Mouse (Mus musculus) embryonic facial prominence, embryonic 13.5 days (tissue): ENCODE measurements around the gene Arhgap44. TPM values are rescaled to one million over a fixed set of nuclear protein-coding genes. Genes with fewer than 3 reads are reported as not detected.

ENCODE experiments used
- ATAC-seq: fragments of 200-750 bp; cut with Nextera tagmentation; 2 replicates; pipeline ENCODE4 v1.8.0; 2017; ENCODE audit warnings: low read depth; ENCODE audit not compliant: insufficient number of reproducible peaks, insufficient read depth, low FRiP score, low TSS enrichment
- H3K27ac ChIP-seq: fragments of 300-500 bp; sonication (generic); 2 replicates; pipeline ENCODE4 v1.5.1; 2015; ENCODE audit warnings: moderate library complexity, mild to moderate bottlenecking, inconsistent platforms
- H3K27me3 ChIP-seq: fragments of 300-500 bp; sonication (generic); 2 replicates; pipeline ENCODE4 v1.6.1; 2015; ENCODE audit warnings: mild to moderate bottlenecking, inconsistent platforms
- H3K36me3 ChIP-seq: fragments of 300-500 bp; sonication (generic); 2 replicates; pipeline ENCODE4 v1.6.1; 2015; ENCODE audit warnings: mild to moderate bottlenecking, inconsistent platforms
- H3K4me1 ChIP-seq: fragments of 300-500 bp; sonication (generic); 2 replicates; pipeline ENCODE4 v1.6.1; 2015; ENCODE audit warnings: inconsistent platforms
- H3K4me2 ChIP-seq: fragments of 300-500 bp; sonication (generic); 2 replicates; pipeline ENCODE4 v1.6.1; 2015; ENCODE audit warnings: moderate library complexity, mild to moderate bottlenecking, inconsistent platforms
- H3K4me3 ChIP-seq: fragments of 300-500 bp; sonication (generic); 2 replicates; pipeline ENCODE4 v1.5.1; 2015; ENCODE audit warnings: mild to moderate bottlenecking, inconsistent platforms
- H3K9ac ChIP-seq: fragments of 300-500 bp; sonication (generic); 2 replicates; pipeline ENCODE4 v1.6.1; 2015; ENCODE audit warnings: mild to moderate bottlenecking, inconsistent platforms
- H3K9me3 ChIP-seq: fragments of 300-500 bp; sonication (generic); 2 replicates; pipeline ENCODE4 v1.6.1; 2016; ENCODE audit warnings: inconsistent platforms
- WGBS: fragments of 180-500 bp; shearing (Covaris S2); methylation state at CpG from one replicate; pipeline ENCODE4 v1.1.7; 2015; ENCODE audit warnings: mixed read lengths; 5-methylcytosine and 5-hydroxymethylcytosine counted together
- polyA plus RNA-seq: library from polyadenylated mRNA; unstranded; fragments of >200 nt; fragmentation: Nextera tagmentation; extraction: Ambion mirVana; gene quantifications from 2 replicates; pipeline ENCODE4 v1.2.1, GENCODE M21; 2015

The Arhgap44 gene
- polyA plus RNA-seq, 1 experiment from 2014 or later: 5.0 TPM

DNA sequence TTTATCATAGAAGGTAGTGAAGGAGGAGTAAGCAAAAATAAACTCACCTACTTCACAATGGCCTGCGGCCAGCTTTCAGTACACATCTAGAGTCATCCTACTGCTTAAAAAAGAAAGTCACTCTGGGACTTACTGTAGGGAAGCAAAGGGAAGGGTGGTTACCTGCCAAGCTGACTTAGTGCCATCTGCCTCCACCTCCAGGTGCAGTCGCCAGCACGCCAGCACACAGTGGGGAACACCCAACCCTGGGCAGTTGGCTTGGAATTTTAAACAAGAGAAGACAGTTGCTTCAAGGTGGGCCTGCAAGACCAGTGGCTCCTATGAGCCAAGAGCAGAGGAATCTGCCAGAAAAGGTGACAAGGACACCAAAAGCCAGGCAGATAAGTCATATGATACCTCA lies 58.7 kb downstream of the Arhgap44 start:
- H3K4me2 ChIP-seq: no peak overlapping the region
- H3K4me1 ChIP-seq: no peaks in the 10 kb centered on the region
- H3K9me3 ChIP-seq: no peaks in the 10 kb centered on the region
- H3K4me3 ChIP-seq: no peak overlapping the region
- H3K9ac ChIP-seq: no peak overlapping the region
- no peaks in the 10 kb centered on the region for H3K36me3 ChIP-seq
- ATAC-seq: no peak
- H3K27ac ChIP-seq: no peak overlapping the region
- WGBS: 87% methylated on average over 3 of the region's 3 CpGs
- H3K27me3 ChIP-seq: no peaks in the 10 kb centered on the region

DNA sequence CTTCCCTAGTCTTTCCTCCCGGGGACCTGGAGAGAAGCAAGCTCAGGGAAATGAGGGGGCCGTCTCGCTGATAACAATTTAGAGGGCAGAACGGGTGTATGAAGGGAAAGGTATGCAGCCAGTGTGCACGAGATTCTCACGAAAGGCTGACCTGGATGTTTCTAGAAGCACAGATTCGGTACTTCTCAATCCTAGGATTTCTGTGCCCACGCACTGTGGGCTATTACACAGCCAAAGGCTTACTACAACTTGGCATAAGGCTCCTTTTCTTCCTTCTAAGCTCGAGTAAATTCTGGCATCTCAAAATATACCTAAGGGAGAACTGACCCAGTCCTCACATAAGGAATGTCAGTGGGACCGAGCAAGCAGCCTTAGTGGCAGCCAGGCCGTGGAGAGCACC lies 61.6 kb downstream of the Arhgap44 start:
- Histone ChIP-seq H3K9me3 (no peaks in the 10 kb centered on the region), H3K4me1 (no peaks in the 10 kb centered on the region), H3K27ac (no peak overlapping the region), H3K27me3 (no peaks in the 10 kb centered on the region), H3K4me3 (no peak overlapping the region), H3K36me3 (no peaks in the 10 kb centered on the region), H3K9ac (no peak overlapping the region), H3K4me2 (no peak overlapping the region)
- no peak for ATAC-seq
- 68% methylated on average over 11 of the region's 11 CpGs for WGBS

DNA sequence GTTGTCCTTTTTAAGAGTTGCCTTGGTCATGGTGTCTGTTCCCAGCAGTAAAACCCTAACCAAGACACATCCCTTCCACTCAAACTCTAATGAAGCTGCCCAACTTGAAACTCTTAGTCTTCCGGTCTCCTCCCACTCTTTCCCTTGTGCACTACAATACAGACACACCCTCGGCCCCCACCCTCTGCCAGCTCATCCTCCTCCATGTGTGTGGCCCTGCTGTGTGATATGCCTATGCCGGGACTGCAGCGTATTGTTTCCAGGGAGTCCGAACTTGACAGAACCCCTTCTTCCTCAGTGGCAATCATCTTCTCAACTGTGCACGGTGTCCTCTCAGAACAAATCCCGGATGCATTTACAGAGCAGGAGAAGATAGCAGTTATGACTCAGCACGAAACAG lies 62.7 kb downstream of the Arhgap44 start:
- ATAC-seq: no peak
- H3K9ac ChIP-seq: no peak overlapping the region
- 89% methylated on average over 8 of the region's 8 CpGs for WGBS
- H3K27me3 ChIP-seq: no peaks in the 10 kb centered on the region
- no peaks in the 10 kb centered on the region for H3K36me3 ChIP-seq
- H3K4me3 ChIP-seq: no peak overlapping the region
- no peak overlapping the region for H3K27ac ChIP-seq
- no peak overlapping the region for H3K4me2 ChIP-seq
- H3K4me1 ChIP-seq: no peaks in the 10 kb centered on the region
- no peaks in the 10 kb centered on the region for H3K9me3 ChIP-seq

DNA sequence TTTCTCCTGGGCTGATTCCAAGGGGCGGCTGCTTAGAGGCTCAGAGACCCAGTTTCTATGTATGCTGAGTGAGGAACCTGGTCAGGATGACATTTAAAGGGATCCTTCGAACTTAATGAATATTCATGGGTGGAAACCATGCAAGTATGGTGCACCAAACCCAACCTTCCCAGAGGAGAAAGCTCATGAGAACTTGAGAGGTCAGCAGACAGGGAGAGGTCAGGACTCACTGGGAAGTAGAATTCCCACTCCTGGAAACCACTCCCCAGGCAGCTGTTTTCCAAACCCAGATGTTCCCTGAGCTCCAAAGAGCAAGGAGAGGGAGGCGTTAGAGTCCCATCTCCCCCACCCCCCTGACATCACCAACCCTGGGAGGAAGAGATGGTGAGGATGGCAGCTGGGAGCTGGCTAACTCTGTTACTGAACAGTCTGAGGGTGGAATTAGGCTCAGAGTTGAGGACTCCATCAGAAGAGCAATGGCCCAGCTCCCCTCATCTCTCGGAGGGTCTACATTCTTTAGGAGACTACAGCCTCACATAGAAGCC lies 65.2 kb downstream of the Arhgap44 start:
- no peak overlapping the region for H3K27ac ChIP-seq
- no peak overlapping the region for H3K4me2 ChIP-seq
- ATAC-seq: no peak
- no peaks in the 10 kb centered on the region for H3K36me3 ChIP-seq
- no peak overlapping the region for H3K4me3 ChIP-seq
- H3K4me1 ChIP-seq: no peaks in the 10 kb centered on the region
- 78% methylated on average over 4 of the region's 4 CpGs for WGBS
- H3K9ac ChIP-seq: no peak overlapping the region
- H3K27me3 ChIP-seq: no peaks in the 10 kb centered on the region
- H3K9me3 ChIP-seq: no peaks in the 10 kb centered on the region

DNA sequence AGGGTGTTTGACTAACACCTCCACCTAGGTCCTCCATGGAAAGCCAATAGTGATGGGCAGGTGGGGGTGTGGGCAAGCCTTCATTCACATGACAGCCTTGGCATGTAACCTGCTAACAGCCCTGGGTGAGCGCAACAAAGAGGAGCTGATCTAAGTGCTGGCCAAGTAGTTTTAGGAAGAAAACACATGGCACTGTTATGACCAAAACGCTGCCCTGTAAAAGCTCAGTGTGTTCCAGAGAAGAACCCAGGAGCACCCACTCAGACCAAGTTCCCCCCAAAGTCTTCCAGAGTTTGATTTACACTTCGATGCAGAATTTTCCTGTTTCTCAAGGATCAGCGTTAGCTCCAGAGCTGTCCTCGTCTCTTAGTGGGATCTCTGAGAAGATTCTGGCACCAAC lies 65.9 kb downstream of the Arhgap44 start:
- Histone ChIP-seq H3K27me3 (no peaks in the 10 kb centered on the region), H3K36me3 (no peaks in the 10 kb centered on the region), H3K4me2 (no peak overlapping the region), H3K9me3 (no peaks in the 10 kb centered on the region), H3K27ac (no peak overlapping the region), H3K9ac (no peak overlapping the region), H3K4me3 (no peak overlapping the region), H3K4me1 (no peaks in the 10 kb centered on the region)
- no peak for ATAC-seq
- 95% methylated on average over 5 of the region's 5 CpGs for WGBS

DNA sequence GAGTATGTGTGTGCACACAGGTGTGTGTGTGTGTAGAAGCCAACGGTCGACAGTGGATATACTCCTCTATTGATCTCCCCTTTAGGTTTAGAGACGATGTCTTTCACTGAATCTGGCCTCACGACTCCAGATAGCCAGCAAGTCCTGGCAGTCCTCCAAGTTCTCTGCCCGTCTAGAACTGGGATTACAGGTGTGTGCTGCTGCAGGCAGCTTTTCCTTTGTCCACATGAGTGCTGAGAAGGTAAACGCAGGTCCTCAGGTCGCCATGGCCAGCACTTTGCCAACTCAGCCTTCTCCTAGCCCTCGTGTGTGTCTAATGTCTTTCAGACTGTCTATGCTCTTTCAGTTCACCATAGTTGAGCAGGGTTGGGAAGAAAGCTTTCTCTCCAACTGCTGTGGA lies 69.9 kb downstream of the Arhgap44 start:
- Histone ChIP-seq H3K27ac (no peak overlapping the region), H3K36me3 (no peaks in the 10 kb centered on the region), H3K27me3 (no peaks in the 10 kb centered on the region), H3K4me3 (no peak overlapping the region), H3K9me3 (no peaks in the 10 kb centered on the region), H3K9ac (no peak overlapping the region), H3K4me2 (no peak overlapping the region), H3K4me1 (no peaks in the 10 kb centered on the region)
- WGBS: 70% methylated on average over 8 of the region's 8 CpGs
- ATAC-seq: no peak

DNA sequence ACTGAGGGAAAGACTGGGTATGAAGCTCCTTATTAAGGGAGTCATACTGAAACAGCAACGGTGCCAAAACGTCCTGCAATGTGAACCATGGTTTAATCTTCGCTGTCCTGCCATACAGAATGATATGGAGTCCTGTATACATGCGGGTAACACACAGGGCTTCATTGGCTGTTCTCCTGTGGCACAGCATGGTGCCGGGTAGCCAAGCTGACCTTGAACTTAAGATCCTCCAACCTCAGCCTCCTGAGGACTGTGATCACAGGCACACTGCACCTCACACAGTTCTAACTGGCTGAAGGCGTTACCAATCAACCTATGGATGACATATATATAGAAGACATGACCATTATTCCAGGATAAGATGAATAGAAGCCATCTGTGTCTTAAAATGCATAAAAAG lies 72.4 kb downstream of the Arhgap44 start:
- no peak overlapping the region for H3K9ac ChIP-seq
- no peaks in the 10 kb centered on the region for H3K36me3 ChIP-seq
- no peak overlapping the region for H3K4me2 ChIP-seq
- H3K27ac ChIP-seq: no peak overlapping the region
- H3K4me1 ChIP-seq: no peaks in the 10 kb centered on the region
- H3K27me3 ChIP-seq: no peaks in the 10 kb centered on the region
- no peak for ATAC-seq
- H3K9me3 ChIP-seq: no peaks in the 10 kb centered on the region
- 92% methylated on average over 6 of the region's 6 CpGs for WGBS
- H3K4me3 ChIP-seq: no peak overlapping the region

DNA sequence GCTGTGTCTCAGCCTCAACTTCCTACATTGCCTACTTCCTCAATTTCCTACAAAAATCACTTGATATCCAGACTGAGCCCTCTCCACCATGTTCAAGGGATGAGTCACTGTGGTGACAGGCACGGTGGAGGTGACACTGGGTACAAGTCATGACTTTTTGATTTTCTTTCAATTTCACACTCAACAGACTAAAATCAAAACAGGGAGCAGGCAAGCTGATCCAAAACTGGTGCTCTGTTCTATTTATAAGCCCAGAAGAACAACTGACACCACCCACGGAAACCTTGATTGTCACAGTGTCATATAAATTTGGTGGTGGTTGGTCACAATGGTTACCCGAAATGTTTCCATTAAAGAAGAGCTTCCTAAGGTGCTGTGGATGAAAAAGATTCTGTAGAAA lies 72.8 kb downstream of the Arhgap44 start:
- Histone ChIP-seq H3K9ac (no peak overlapping the region), H3K27me3 (no peaks in the 10 kb centered on the region), H3K9me3 (no peaks in the 10 kb centered on the region), H3K27ac (no peak overlapping the region), H3K36me3 (no peaks in the 10 kb centered on the region), H3K4me3 (no peak overlapping the region), H3K4me2 (no peak overlapping the region), H3K4me1 (no peaks in the 10 kb centered on the region)
- ATAC-seq: no peak
- WGBS: 74% methylated on average over 3 of the region's 3 CpGs

DNA sequence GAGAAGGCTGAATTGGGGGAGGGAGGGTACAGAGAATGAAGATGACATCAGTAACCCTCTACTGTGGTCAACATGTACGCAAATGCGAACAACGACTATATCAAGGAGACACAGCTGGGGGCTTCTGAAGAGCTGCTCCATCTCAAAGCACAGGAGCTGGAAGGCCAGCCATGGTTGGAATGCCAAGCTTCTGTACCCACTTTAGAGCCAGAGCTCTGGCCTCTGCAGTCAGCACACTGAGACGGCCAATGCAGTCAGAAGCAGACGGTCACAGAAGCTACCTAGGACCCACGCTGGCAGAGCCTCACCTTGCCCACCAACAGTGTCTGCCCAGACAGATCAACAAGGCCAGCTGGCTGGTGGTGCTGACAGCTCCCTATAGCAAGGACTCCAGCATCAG lies 73.5 kb downstream of the Arhgap44 start:
- Histone ChIP-seq H3K27ac (no peak overlapping the region), H3K36me3 (no peaks in the 10 kb centered on the region), H3K4me1 (no peaks in the 10 kb centered on the region), H3K9ac (no peak overlapping the region), H3K4me2 (no peak overlapping the region), H3K27me3 (no peaks in the 10 kb centered on the region), H3K4me3 (no peak overlapping the region), H3K9me3 (no peaks in the 10 kb centered on the region)
- ATAC-seq: no peak
- WGBS: 90% methylated on average over 6 of the region's 6 CpGs

DNA sequence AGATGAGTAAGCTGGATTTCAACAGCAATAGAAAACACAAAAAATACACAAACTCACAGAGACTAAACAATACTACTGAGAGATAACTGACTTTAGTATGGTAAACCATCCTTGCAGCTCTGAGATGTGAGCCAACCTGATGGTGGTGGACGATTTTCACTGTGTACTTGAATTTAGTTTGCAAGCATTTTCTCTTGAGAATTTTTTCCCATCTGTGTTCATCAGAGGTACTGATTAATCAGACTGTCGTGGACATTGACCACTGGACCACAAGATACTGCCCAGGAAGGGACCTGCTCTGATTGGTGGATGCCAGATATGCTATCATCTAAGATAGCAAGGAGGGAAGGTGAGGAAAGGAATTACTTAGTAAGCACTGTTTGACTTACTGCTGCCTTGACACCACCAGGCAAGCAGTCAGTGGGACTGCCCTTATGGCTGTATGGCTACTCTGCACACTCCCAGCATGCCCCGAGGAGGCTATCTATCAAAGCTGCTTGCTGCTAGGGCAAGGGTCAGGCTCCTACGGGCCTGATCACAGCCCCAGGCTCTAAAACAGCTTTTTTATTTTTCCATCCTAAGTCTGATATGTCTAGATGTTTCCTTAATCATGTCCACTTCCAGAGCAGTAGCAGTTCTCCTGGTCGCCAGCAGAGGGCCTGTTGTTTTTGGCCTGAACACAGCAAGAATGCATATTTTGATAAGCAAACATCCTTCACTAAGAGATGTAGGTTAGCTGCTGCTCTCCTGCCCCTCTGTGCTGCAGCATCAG lies 74.1 kb downstream of the Arhgap44 start:
- Histone ChIP-seq H3K27me3 (no peaks in the 10 kb centered on the region), H3K9ac (no peak overlapping the region), H3K4me1 (no peaks in the 10 kb centered on the region), H3K4me2 (no peak overlapping the region), H3K4me3 (no peak overlapping the region), H3K27ac (no peak overlapping the region), H3K9me3 (no peaks in the 10 kb centered on the region), H3K36me3 (no peaks in the 10 kb centered on the region)
- WGBS: 57% methylated on average over 5 of the region's 5 CpGs
- no peak for ATAC-seq

DNA sequence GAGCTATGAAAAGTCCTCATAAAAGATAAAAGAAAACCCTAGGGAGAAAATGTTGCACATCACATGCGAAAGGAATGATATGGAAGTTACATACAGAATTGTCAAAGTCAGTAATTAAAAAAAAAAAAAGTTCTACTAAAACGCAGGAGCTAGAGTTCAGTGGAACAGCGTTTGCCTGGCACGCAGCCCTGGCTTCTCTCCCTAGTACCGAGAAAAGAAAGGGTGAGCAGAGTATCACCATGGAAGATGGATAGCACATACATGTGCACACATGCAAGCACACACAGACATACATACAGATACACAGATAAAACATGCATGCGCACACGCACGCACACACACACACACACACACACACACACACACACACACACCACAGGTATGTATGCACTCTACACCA lies 82.0 kb downstream of the Arhgap44 start:
- H3K9ac ChIP-seq: no peak overlapping the region
- no peak overlapping the region for H3K4me3 ChIP-seq
- WGBS: 84% methylated on average over 8 of the region's 8 CpGs
- H3K27ac ChIP-seq: no peak overlapping the region
- ATAC-seq: no peak
- no peaks in the 10 kb centered on the region for H3K9me3 ChIP-seq
- no peaks in the 10 kb centered on the region for H3K27me3 ChIP-seq
- H3K36me3 ChIP-seq: no peaks in the 10 kb centered on the region
- H3K4me2 ChIP-seq: no peak overlapping the region
- no peaks in the 10 kb centered on the region for H3K4me1 ChIP-seq

DNA sequence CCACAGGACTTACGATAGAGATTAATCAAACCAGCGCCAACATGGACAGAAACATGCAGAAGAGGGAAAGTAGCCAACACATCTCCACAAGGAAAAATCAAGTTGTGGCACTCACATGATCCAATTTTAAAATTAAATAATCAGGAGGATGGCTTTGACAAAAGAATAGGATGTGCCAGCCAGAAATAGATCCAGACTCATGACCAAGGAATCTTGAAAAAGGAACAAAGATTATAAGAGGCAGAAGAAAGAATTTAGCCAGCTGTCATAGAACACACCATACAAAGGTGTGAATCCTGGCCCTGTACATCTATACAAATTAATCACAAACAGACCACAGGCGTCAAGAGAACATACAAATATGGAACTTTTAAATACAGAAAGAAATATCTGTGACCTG lies 82.5 kb downstream of the Arhgap44 start:
- 88% methylated on average over 3 of the region's 3 CpGs for WGBS
- no peaks in the 10 kb centered on the region for H3K4me1 ChIP-seq
- H3K36me3 ChIP-seq: no peaks in the 10 kb centered on the region
- no peak for ATAC-seq
- H3K27me3 ChIP-seq: no peaks in the 10 kb centered on the region
- H3K9ac ChIP-seq: no peak overlapping the region
- H3K27ac ChIP-seq: no peak overlapping the region
- no peak overlapping the region for H3K4me2 ChIP-seq
- H3K4me3 ChIP-seq: no peak overlapping the region
- H3K9me3 ChIP-seq: no peaks in the 10 kb centered on the region
